Mouse (Mus musculus): Measurements from ENCODE around the gene Plekhm1.

Plekhm1 gene

GRCm38 (mm10) chr11:103387870-103388526, 24.5 kb downstream of the Plekhm1 start:
- no peak for DNase-seq

- DNase-seq, result no peak
These were observed 25.7 kb downstream of the Plekhm1 start for GRCm38 (mm10) chr11:103386827-103387226.

DNA sequence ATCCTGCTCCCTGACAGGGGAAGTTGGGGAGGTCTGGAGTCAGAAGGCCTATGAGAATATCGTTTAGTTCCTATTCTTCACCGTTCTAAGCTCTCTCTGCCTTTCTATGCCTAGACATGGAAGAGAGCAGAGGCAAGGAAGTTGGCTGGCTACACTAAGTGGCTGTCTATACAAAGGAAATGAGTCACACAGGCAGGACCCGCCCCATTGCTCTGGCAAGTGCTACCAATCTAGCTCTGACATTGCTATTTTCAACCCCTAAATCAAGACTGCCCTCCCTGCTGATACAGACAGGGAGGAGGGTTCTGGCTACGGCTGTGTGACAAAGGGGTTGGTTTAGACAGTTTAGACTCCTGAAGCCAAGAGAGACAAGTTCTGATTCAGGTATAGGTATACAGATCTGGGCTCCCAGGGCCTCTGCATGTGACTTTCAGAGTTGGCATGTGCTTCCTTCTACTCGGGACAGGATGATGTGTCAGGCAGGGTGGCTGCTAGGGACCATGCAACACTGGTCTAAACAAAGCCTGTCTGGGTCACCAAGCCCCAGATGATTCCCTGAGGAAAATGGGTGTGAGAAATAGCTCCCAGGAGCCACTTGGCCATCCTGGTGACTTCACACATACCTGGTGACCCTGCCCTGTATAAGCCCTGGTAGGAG, 30.4 kb downstream of the Plekhm1 start:
- no peak for DNase-seq

- no peak for DNase-seq
These were observed 31.0 kb downstream of the Plekhm1 start for GRCm38 (mm10) chr11:103381505-103381904.

DNA sequence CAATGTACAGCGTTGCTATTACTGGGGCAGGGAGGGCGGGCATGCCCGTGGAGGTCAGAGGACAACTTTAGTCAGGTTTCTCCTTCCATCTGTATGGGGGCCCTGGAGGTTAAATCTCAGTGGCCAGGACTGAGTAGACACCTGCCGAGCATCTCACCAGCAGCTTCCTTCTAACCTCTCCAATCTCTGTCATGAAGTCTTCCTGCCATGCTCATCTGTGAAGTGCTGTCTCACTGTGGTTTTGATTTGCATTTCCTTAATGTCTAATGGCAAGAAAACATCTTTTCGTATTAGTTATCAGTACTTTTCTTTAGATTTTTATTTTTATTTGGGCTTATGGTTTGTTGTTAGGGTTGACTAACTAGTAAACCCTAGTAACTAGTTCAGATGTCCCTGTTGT, 32.0 kb downstream of the Plekhm1 start:
- DNase-seq, result no peak

DNA sequence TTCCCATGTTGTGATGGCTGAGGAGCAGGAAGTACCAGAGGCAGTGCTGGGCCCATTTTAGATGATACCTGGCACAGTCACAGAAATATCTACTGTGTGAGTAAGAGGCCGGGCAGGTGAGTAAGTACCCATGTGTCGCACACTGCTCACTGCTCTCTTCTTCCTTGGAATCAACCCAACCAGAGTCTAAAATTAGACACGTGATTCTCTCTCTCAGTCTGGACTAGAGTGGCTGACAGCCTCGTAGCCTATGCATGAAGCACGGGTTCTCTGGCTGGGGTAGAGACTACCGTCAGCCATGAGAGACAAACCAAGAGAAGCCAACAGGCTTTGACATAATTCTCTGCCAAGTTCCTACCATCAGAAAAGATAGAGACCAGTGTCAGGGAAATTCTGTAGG, 34.1 kb downstream of the Plekhm1 start:
- no peak for DNase-seq

GRCm38 (mm10) chr11:103375772-103376171, 36.7 kb downstream of the Plekhm1 start:
- DNase-seq, result no peak

DNA sequence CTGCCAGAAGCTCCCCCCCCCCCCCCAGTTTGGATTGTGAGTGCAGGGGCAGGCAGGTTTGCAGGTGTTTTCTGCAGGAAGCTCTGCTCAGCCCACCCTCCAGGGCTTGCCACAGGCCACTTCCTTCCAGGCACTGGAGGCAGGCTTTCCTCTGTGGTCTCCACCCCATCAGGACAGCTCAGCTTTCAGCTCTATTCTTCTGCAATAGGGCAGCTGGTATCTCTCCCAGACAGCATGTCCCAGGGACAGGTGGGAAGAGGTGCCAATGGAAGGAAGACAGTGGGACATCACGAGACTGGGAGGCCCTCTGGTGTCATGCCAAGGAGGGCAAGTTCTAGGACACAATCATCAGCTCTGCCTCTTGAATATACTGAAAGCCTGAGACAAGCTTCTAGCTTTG, 37.2 kb downstream of the Plekhm1 start:
- DNase-seq, result no peak

- no peak for DNase-seq
These were observed 38.6 kb downstream of the Plekhm1 start for GRCm38 (mm10) chr11:103373922-103374321.

DNA sequence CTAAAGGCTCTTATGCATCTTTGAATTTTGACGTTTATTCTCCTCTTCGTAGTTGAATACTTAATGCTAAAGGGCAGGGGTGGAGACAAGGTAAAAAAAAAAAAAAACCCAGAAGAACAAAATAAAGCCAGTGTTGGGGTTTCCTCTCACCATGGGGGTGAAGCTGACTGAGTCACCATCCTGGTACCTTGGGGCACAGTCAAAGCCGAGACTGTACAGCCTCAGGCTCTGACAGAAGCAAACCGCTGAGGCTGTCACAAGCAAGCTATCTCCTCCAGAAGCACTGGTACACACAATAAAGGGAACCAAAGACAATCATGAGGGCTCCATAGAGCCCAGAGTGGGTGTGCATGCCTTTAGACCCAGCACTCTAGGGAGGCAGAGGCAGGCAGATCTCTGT, 39.9 kb downstream of the Plekhm1 start:
- no peak for DNase-seq

- no peak for DNase-seq
These were observed 40.4 kb downstream of the Plekhm1 start for GRCm38 (mm10) chr11:103372068-103372467.

DNA sequence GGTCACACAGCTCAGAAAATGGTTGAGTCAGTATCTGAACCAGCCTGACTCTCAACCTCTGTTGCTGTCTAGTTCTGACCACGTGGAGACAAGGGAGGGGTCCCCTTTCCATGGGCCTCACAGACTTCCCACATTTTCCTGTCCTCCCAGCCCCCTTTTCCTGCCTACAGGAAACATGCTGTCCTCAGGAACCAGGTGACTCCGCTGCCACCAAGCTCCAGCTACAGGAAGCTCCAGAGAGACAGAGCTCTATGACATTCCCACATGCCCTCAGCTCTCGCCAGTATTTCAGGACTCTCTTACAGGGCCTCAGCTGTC, 41.3 kb downstream of the Plekhm1 start:
- DNase-seq, result no peak

GRCm38 (mm10) chr11:103370397-103371221, 41.9 kb downstream of the Plekhm1 start:
- DNase-seq, result no peak

DNA sequence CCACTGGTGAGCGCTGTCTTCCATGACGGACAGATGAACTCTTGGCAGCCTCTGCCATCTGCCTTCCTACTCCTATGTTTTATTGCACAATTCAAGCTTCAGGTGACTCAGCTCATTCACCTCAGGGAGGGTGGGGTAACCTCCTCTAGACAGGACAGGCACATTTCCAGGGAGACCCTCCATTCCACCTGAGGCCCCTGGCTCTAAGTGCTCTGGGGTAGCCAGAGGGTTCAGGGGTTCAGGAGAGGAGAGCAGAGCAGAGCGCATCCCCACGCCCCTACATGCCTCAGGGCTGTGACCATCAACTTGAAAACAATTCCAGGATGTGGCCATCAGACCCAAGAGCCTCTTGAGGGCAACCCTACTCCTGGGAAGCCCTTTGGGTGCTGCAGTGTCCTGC, 47.0 kb downstream of the Plekhm1 start:
- no peak for DNase-seq

GRCm38 (mm10) chr11:103365022-103365421, 47.5 kb downstream of the Plekhm1 start:
- DNase-seq, result no peak

- no peak for DNase-seq
These were observed 48.2 kb downstream of the Plekhm1 start for GRCm38 (mm10) chr11:103364335-103364734.

DNA sequence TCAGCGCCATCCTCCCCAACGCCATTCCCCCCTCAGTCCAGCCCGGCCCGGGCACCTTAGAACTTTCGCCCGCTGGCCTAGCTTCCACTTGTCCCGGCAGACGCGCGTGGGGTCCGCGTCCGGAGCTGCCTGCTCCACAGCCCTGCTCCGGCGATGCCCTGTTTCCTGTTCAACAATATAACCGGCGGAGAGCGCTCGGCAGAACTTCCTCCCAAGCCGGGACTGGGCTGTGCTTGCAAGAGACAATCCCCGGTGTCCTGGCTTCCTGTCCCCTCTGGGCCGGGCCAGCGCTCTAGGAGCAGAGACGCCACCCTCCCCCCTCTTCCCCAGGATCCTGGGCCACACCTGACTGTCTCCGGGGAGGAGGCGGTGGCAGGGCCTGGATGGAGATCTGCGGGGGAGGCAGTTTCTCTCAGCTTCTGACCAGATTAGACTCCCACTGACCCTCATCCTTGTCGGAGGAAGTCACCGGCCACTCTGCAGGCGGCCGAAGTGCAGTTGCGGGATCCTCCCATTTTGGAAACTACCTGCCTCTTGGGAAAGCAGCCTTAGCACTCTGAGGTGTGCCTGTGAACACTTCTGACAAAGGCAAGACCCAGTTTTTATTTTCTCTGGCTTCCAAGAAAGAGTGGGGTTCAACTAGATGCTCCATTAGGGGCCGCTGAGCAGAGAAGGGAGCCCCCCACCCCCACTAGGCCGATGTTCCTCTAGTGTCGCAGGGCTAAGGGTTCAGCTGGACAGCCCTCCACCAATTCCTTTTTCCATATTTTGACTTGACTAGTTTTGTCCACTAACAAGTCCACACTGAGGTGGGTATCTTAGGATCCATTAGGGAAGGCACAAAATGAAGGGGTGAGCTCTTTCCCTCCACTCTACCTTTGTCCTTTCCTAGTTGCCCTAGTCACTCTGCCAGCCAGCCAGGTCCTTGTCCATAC, 49.0 kb downstream of the Plekhm1 start, which contains the start of gene Arhgap27:
Gene Arhgap27 (minus strand): TSS at position 479 of the 935 bp plus-strand sequence.
- peak; percentile 39 for DNase-seq

DNA sequence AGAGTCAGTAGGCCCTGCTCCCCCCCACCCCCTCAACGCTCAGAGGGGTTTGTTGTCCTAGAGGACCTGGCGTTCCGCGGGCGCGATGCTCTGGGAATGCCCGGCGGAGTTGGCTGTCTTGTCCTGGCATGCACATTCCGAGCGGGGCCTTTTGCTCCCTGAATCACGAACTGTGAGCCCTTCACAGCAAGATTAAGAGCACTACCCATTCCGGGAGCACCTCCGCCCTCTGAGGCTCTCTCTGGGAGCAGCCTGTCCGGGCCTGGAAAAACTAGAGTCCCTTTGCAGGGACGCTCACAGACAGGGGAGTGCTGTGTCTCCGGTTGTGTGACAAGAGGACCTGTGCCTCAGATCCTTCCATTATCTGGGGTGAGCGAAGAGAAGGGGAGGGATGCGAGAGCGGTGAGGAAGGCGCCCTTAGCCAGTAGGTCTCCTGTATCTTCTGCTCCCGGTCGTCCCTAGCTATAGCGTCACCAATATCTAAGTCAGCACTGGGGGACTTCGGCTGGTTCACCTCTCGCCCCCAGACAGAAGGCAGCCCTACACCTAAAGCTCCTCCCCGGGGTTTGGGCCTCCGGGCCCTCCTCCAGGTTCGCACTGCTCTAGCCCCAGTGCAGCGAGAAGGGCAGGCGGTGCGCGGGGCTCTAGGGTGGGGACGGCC, 49.8 kb downstream of the Plekhm1 start:
- DNase-seq, result no peak

DNA sequence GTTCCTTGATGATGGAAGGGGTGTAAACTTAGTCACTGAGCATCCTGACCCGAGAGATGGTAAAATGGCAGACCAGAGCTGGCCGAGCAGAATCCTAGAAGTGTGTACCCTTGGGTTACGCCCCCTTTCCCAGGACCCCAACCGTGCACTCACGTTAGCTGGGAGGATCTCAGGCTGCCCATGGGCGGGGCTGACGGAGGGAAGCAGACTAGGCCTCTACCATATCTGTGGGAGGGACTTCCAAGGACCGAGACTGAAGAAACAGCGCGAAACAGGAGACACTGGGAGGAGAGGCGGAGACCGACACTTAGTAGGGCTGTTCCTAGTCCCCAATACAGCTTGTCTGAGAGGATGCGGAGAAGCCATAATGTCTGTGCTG, 50.4 kb downstream of the Plekhm1 start:
- no peak for DNase-seq

DNA sequence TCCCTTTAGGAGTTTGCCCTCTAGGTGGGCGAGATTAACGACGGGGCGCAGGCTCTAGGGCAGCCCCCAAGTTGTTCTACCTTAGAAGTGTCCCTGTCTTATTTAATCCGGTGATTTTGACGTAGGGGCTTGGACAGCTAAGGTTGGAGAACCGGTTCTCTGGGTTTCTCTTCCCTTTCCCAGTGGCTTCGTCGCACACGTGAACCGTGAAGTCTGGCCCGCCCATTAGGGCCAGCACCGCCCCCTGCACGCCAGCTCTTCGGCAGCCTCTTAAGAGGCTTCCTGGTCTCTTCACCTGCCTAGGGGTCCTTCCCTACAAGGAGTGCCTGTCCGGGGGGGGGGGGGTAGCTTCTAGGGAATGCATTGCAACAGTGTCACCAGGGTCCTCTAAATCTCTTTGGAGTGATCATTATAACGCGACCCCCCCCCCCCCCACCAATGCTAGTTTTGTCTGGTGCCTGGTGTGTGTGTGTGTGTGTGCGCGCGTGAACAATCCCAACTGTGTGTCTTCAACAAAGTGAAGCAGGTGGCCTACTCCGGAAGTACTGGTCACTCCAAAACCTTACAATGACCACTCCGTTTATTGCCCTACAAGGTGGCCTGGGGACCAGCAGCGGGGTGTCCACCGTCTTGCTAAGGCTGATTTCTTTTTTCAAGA, 51.0 kb downstream of the Plekhm1 start:
- DNase-seq, result no peak

- DNase-seq, result peak; percentile 27
These were observed 51.8 kb downstream of the Plekhm1 start for GRCm38 (mm10) chr11:103360661-103361081.

All from right cerebral cortex, postnatal 4 days (tissue).